Mouse (Mus musculus): Measurements from ENCODE around the gene Slc17a1.

DNA sequence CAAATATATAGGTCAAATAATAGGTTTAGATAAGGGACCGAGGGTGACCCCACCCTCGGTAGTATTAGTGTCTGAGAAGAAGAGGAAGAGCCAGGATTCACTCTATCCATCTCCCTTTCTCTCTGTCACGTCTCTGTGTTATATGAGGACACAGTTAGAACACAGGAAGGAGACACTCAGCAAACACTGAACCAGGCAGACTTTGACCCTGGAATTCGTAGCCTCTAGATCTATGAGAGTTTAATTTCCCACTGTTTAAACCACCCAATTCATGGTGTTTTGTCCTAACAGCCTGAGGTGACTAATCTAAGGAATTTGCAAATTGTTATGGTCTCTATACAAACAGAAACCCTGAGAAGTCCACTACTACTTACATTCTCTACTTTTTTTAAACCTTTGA lies 50.1 kb downstream of the Slc17a1 start:
- no peak for TF ChIP-seq CTCF (conservative IDR thresholded peaks at IDR 0.05; ENCODE audit: low read length)
- TF ChIP-seq NANOG (IDR thresholded peaks at IDR 0.05; ENCODE audit: borderline replicate concordance, low read length): no peak
- TF ChIP-seq POU5F1 (IDR thresholded peaks at IDR 0.05; ENCODE audit: borderline replicate concordance, low read length): no peak

Measured in E14TG2a.4 (cell line).